Mouse (Mus musculus): ENCODE measurements at regions not wholly inside any gene's neighbourhood (a gene's known extent, or its start where the extent isn't known, plus 50 kb on each side); places are given as distances from the start of the nearest gene placed in this dataset.

- DNase-seq (ENCODE audit: low read depth in 3 of 3, low spot score in 3 of 3) (no peak), ATAC-seq (ENCODE audit: insufficient read depth) (no peak)
- Histone ChIP-seq H3K9ac (replicated peaks) (no peak overlapping the region), H3K36me3 (replicated peaks; ENCODE audit: control insufficient read depth, insufficient read depth, low read depth) (no peaks in the 10 kb centered on the region), H3K9me3 (ENCODE audit: control insufficient read depth, low read length) (no peaks in the 10 kb centered on the region), H3K27me3 (ENCODE audit: control insufficient read depth, insufficient read depth, low read length) (no peaks in the 10 kb centered on the region), H3K4me2 (ENCODE audit: low read depth) (no peak overlapping the region), H3K4me3 (ENCODE audit: insufficient read depth in 1 of 2, low read depth in 2 of 2, low read length in 2 of 2) (no peak overlapping the region), H3K4me1 (replicated peaks; ENCODE audit: control insufficient read depth in 2 of 2, insufficient read depth in 2 of 2, low read length in 1 of 2) (peaks cover 11 to 23% of the 10 kb centered on the region in 2 experiments), H3K27ac (no peak overlapping the region)
- TF ChIP-seq EP300 (IDR thresholded peaks at IDR 0.05; ENCODE audit: low read depth), result no peak
- 26% methylated on average over 6 of the region's 6 CpGs for WGBS (ENCODE audit: insufficient replicate concordance)
Observed at GRCm38 (mm10) chr2:79137694-79138171, 117.5 kb upstream of the Itga4 start.

DNA sequence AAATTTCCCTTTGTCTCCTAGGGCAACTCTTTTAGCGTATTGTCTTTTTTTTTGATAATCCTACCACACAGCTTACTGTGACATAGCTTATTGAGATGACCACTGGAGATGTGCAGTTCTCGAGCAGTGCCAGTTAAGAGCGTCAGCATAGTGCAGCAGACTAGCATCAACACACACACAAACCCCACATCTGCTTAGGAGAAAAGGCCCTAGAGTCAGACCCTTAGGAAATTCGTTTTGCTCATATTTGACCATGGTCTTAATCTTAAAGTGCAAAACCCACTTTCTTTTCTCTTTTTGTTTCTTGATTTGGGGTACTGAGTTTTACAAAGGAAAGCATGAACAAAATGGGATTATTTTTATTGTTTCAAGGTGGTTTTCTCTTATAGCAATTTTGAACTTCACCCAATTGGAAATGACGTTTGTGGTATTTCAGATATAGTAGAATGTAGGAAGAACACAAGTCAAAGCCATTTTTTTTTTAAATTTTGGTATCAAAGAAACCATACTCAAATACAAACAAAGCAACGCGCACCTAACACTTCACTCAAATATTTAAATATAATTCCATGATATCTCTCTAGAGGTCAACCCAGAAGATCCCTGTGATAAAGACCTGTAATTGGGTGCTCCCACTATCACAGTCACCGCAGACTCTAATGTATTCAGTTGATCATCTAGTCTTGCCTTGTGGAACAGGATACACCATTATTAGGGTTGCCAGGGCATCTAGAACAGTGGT, 116.7 kb upstream of the Itga4 start:
- Histone ChIP-seq H3K9me3 (ENCODE audit: control insufficient read depth, low read length) (no peaks in the 10 kb centered on the region), H3K4me2 (ENCODE audit: low read depth) (no peak overlapping the region), H3K27ac (no peak overlapping the region), H3K9ac (replicated peaks) (no peak overlapping the region), H3K4me3 (ENCODE audit: insufficient read depth in 1 of 2, low read depth in 2 of 2, low read length in 2 of 2) (no peak overlapping the region), H3K36me3 (replicated peaks; ENCODE audit: control insufficient read depth, insufficient read depth, low read depth) (no peaks in the 10 kb centered on the region), H3K4me1 (replicated peaks; ENCODE audit: control insufficient read depth in 2 of 2, insufficient read depth in 2 of 2, low read length in 1 of 2) (peaks cover 8 to 20% of the 10 kb centered on the region in 2 experiments), H3K27me3 (ENCODE audit: control insufficient read depth, insufficient read depth, low read length) (no peaks in the 10 kb centered on the region)
- WGBS (ENCODE audit: insufficient replicate concordance), result 66% methylated on average over 8 of the region's 8 CpGs
- TF ChIP-seq CTCF (IDR thresholded peaks at IDR 0.05; ENCODE audit: low read depth) (no peak), EP300 (IDR thresholded peaks at IDR 0.05; ENCODE audit: low read depth) (no peak)
- DNase-seq (ENCODE audit: low read depth in 3 of 3, low spot score in 3 of 3) (no peak), ATAC-seq (ENCODE audit: insufficient read depth) (no peak)

DNA sequence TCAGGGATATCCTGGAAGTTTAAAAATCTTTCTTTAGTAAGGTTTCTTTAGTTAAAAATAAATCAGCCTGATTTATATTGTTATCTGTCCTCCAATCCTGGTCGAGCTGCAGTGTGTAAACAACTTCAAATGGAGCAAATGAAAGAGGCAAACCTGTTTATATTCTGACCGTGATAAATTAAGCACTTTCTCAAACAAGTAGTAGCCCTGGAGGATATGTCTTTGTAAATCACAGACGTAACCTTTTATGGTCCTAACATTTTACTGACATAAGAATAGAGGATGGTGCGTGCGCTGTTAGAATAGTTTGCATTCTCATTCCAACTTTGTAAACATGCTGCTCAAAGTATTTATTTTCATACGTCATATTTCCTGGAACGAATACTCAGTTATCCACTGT, 113.3 kb upstream of the Itga4 start:
- ATAC-seq (ENCODE audit: insufficient read depth), result no peak

DNA sequence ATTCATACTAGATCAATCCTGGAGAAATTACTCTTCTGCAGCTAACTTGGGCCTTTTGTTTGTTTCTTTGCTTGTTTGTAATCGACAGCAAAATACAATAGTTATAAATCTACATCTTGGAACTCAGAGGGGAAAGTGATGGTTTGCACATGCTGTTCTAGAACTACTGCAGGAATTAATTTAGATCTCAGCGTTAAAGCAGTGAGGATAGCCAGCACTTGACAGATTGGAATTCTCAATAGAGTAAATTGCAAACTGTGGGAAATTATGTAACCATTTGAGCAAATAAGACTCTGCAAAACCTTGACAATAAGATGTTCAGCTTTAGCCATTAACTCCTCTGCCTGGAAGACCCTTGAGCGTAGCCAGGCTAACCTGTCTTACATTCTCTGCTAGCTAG, 112.0 kb upstream of the Itga4 start:
- H3K4me2 ChIP-seq (ENCODE audit: low read depth), result no peak overlapping the region
- H3K36me3 ChIP-seq (replicated peaks; ENCODE audit: control insufficient read depth, insufficient read depth, low read depth), result no peaks in the 10 kb centered on the region
- ATAC-seq (ENCODE audit: insufficient read depth) (no peak), DNase-seq (ENCODE audit: low read depth in 3 of 3, low spot score in 3 of 3) (no peak)
- TF ChIP-seq EP300 (IDR thresholded peaks at IDR 0.05; ENCODE audit: low read depth) (no peak), CTCF (IDR thresholded peaks at IDR 0.05; ENCODE audit: low read depth) (no peak)
- peaks cover 0 to 4% of the 10 kb centered on the region in 2 experiments; a peak in 1 of 4 replicates for H3K4me1 ChIP-seq (replicated peaks; ENCODE audit: control insufficient read depth in 2 of 2, insufficient read depth in 2 of 2, low read length in 1 of 2)
- H3K4me3 ChIP-seq (ENCODE audit: insufficient read depth in 1 of 2, low read depth in 2 of 2, low read length in 2 of 2), result no peak overlapping the region
- no peak overlapping the region for H3K27ac ChIP-seq
- H3K9ac ChIP-seq (replicated peaks), result no peak overlapping the region
- WGBS (ENCODE audit: insufficient replicate concordance), result 75% methylated on average over 3 of the region's 3 CpGs
- H3K9me3 ChIP-seq (ENCODE audit: control insufficient read depth, low read length), result no peaks in the 10 kb centered on the region
- H3K27me3 ChIP-seq (ENCODE audit: control insufficient read depth, insufficient read depth, low read length), result no peaks in the 10 kb centered on the region

More for the DNA sequence above, 113.3 kb upstream of the Itga4 start:
- Histone ChIP-seq H3K4me1 (replicated peaks; ENCODE audit: control insufficient read depth in 2 of 2, insufficient read depth in 2 of 2, low read length in 1 of 2) (peaks cover 0 to 7% of the 10 kb centered on the region in 2 experiments; a peak in 2 of 4 replicates), H3K27me3 (ENCODE audit: control insufficient read depth, insufficient read depth, low read length) (no peaks in the 10 kb centered on the region), H3K4me2 (ENCODE audit: low read depth) (no peak overlapping the region), H3K36me3 (replicated peaks; ENCODE audit: control insufficient read depth, insufficient read depth, low read depth) (no peaks in the 10 kb centered on the region), H3K4me3 (ENCODE audit: insufficient read depth in 1 of 2, low read depth in 2 of 2, low read length in 2 of 2) (no peak overlapping the region), H3K9ac (replicated peaks) (no peak overlapping the region), H3K9me3 (ENCODE audit: control insufficient read depth, low read length) (no peaks in the 10 kb centered on the region), H3K27ac (no peak overlapping the region)
- no peak for TF ChIP-seq CTCF (IDR thresholded peaks at IDR 0.05; ENCODE audit: low read depth)
- TF ChIP-seq EP300 (IDR thresholded peaks at IDR 0.05; ENCODE audit: low read depth), result no peak
- no peak for DNase-seq (ENCODE audit: low read depth in 3 of 3, low spot score in 3 of 3)
- 68% methylated on average over 7 of the region's 7 CpGs for WGBS (ENCODE audit: insufficient replicate concordance)

- ATAC-seq (ENCODE audit: insufficient read depth), result no peak
Observed at GRCm38 (mm10) chr2:79145897-79146296, 109.3 kb upstream of the Itga4 start.

More at GRCm38 (mm10) chr2:79145897-79146296, 109.3 kb upstream of the Itga4 start:
- TF ChIP-seq CTCF (IDR thresholded peaks at IDR 0.05; ENCODE audit: low read depth) (no peak), EP300 (IDR thresholded peaks at IDR 0.05; ENCODE audit: low read depth) (no peak)
- no peak overlapping the region for H3K27ac ChIP-seq
- DNase-seq (ENCODE audit: low read depth in 3 of 3, low spot score in 3 of 3), result no peak
- no peaks in the 10 kb centered on the region for H3K27me3 ChIP-seq (ENCODE audit: control insufficient read depth, insufficient read depth, low read length)
- H3K4me2 ChIP-seq (ENCODE audit: low read depth), result no peak overlapping the region
- H3K9ac ChIP-seq (replicated peaks), result no peak overlapping the region
- H3K4me3 ChIP-seq (ENCODE audit: insufficient read depth in 1 of 2, low read depth in 2 of 2, low read length in 2 of 2), result no peak overlapping the region
- H3K9me3 ChIP-seq (ENCODE audit: control insufficient read depth, low read length), result no peaks in the 10 kb centered on the region
- 0 out of 4 replicates have a peak, but pooled peaks cover 0 to 2% of the 10 kb centered on the region in 2 experiments for H3K4me1 ChIP-seq (replicated peaks; ENCODE audit: control insufficient read depth in 2 of 2, insufficient read depth in 2 of 2, low read length in 1 of 2)
- 52% methylated on average over 1 of the region's 1 CpGs for WGBS (ENCODE audit: insufficient replicate concordance)
- H3K36me3 ChIP-seq (replicated peaks; ENCODE audit: control insufficient read depth, insufficient read depth, low read depth), result no peaks in the 10 kb centered on the region

Data from liver, embryonic 14.5 days (tissue).